Mouse (Mus musculus) bone marrow, adult 2 months (tissue): ENCODE measurements around the gene Cd300c. TPM values are rescaled to one million over a fixed set of nuclear protein-coding genes. Genes with fewer than 3 reads are reported as not detected.
"Not testable (repeated sequence)": the region's sequence is repeated elsewhere in the genome, so short reads cannot be mapped to it uniquely, and the experiment has no call there.

ENCODE experiments used
- H3K27ac ChIP-seq: fragments of 200-500 bp; 2 replicates; pipeline ENCODE4 v1.5.1; 2012; ENCODE audit warnings: low read depth, mild to moderate bottlenecking, control low read depth, inconsistent platforms, low read length; ENCODE audit not compliant: control insufficient read depth, poor library complexity, insufficient read depth
- H3K4me1 ChIP-seq: fragments of 200-500 bp; 2 replicates; pipeline ENCODE4 v1.6.1; 2011; ENCODE audit warnings: low read length; ENCODE audit not compliant: control insufficient read depth, insufficient read depth
- H3K4me3 ChIP-seq: fragments of 200-500 bp; replicated peaks from 2 replicates; pipeline ENCODE3; 2011; ENCODE audit warnings: mild to moderate bottlenecking, low read depth, low read length, control low read depth; ENCODE audit not compliant: control insufficient read depth
- CTCF ChIP-seq: fragments of 200-500 bp; IDR thresholded peaks from 2 replicates; pipeline ENCODE4 v1.5.1; 2011; ENCODE audit warnings: low read length, control low read depth; ENCODE audit not compliant: control insufficient read depth, insufficient read depth
- WGBS: fragments of 180-500 bp; shearing (Covaris S2); methylation state at CpG from one replicate; pipeline ENCODE4 v1.1.7; 2018; 5-methylcytosine and 5-hydroxymethylcytosine counted together
- polyA plus RNA-seq: library from polyadenylated mRNA; stranded (reverse); fragments of >200 nt; gene quantifications from 2 replicates; pipeline ENCODE4 v1.2.4, GENCODE M21; 2011; ENCODE audit warnings: low replicate concordance; ENCODE audit not compliant: missing spikeins, insufficient read depth, insufficient read length

The Cd300c gene
- polyA plus RNA-seq, 1 experiment = 12.7 TPM

DNA sequence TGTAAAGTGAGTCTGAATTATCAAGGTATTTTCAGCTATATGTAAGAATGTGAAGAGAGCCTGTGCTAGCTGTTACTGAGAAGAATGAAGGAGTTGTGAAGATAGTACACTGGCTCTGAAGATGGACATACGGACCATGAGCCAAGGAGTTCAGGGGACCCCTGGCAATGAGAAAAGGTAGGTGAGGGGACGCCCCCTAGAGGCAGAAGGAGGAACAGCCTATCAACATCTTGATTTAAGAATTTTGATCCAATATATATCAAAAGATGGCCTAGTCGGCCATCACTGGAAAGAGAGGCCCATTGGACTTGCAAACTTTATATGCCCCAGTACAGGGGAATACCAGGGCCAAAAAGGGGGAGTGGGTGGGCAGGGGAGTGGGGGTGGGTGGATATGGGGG is 59.4 kb downstream of the Cd300c start:
- H3K4me1 ChIP-seq = peaks cover 11% of the 10 kb centered on the region

DNA sequence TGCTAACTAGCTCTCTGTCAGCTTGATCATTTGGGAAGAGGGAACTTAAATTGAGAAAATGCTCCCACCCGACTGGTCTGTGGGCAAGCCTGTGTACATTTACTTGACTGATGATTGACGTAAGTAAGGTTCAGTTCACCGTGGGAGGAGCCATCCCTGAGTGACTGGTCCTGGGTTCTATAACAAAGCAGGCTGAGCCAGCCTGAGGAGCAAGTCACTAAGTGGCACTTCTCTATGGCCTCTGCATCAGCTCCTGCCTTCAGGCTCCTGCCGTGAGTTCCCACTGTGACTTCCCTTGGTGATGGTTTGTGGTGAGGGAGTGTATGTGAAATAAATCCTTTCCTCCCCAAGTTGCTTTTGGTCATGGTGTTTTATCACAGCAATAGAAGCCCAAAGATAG is 60.9 kb downstream of the Cd300c start:
- Histone ChIP-seq H3K4me3 (no peak overlapping the region), H3K27ac (peak overlapping the region; percentile 75), H3K4me1 (peaks cover 7% of the 10 kb centered on the region; the same call in 1 of the 2 replicates)
- 4% methylated on average over 4 of the region's 4 CpGs for WGBS
- no peak for TF ChIP-seq CTCF

More for the DNA sequence above, 59.4 kb downstream of the Cd300c start:
- H3K4me3 ChIP-seq, H3K27ac ChIP-seq: not testable (repeated sequence)
- 38% methylated on average over 3 of the region's 3 CpGs for WGBS
- peak; percentile 39; the same call in 1 of the 2 replicates for TF ChIP-seq CTCF

DNA sequence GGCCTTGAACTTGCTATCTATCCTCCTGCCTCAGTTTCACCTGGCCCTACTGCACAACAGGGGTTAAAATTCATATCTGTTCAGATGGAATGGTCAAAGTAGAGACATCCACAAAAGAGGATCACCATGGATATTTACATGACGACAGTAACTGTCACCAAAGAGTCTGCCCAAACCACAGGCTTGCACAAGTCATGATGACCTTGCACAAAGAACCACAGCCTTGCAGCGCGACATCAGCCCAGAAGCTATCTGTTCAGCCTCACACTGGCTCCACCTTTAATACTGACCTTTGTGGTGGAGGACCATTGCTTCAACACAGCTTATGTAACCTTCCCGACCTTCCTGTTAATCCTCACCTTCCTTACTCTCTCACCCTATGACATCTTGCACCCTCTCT is 61.4 kb downstream of the Cd300c start:
- no peak for TF ChIP-seq CTCF
- WGBS = 12% methylated on average over 4 of the region's 4 CpGs
- Histone ChIP-seq H3K4me1 (peaks cover 7% of the 10 kb centered on the region; the same call in 1 of the 2 replicates), H3K4me3 (no peak overlapping the region), H3K27ac (peak overlapping the region; percentile 75; the same call in 1 of the 2 replicates)

Other genes with a start within 250 kb of the Cd300c start
- gene Dnaic2, start 241.7 kb downstream of the Cd300c start, polyA plus RNA-seq = not detected in 2 replicates
- 0.84 and 6.3 TPM in 2 replicates for gene Kif19a, start 203.8 kb downstream of the Cd300c start, polyA plus RNA-seq
- not detected in 2 replicates for gene Btbd17, start 173.2 kb downstream of the Cd300c start, polyA plus RNA-seq
- gene Gpr142, start 170.2 kb downstream of the Cd300c start, polyA plus RNA-seq = not detected in 2 replicates
- gene Gprc5c, start 118.0 kb downstream of the Cd300c start, polyA plus RNA-seq = 1.1 and 1.4 TPM in 2 replicates
- 4.7 and 15.1 TPM in 2 replicates for gene Cd300a, start 79.1 kb downstream of the Cd300c start, polyA plus RNA-seq
- gene Cd300lb, start 34.8 kb downstream of the Cd300c start, polyA plus RNA-seq = 3.1 and 17.5 TPM in 2 replicates
- gene Cd300ld, start 20.8 kb upstream of the Cd300c start, polyA plus RNA-seq = 5.2 and 10.5 TPM in 2 replicates
- 5.5 and 21.7 TPM in 2 replicates for gene Cd300c2, start 32.7 kb upstream of the Cd300c start, polyA plus RNA-seq
- gene Cd300ld2, start 47.0 kb upstream of the Cd300c start, polyA plus RNA-seq = not detected in 2 replicates
- gene Cd300ld4, start 57.9 kb upstream of the Cd300c start, polyA plus RNA-seq = 1.8 TPM in 1 of 2 replicates, not detected in the other
- gene Cd300ld5, start 68.6 kb upstream of the Cd300c start, polyA plus RNA-seq = 1.8 TPM in 1 of 2 replicates, not detected in the other
- 1.8 and 3.9 TPM in 2 replicates for gene Cd300ld3, start 79.3 kb upstream of the Cd300c start, polyA plus RNA-seq
- gene Cd300e, start 93.0 kb upstream of the Cd300c start, polyA plus RNA-seq = not detected in 2 replicates
- gene Rab37, start 122.3 kb upstream of the Cd300c start, polyA plus RNA-seq = 5.3 and 11.6 TPM in 2 replicates
- 39.9 and 79.7 TPM in 2 replicates for gene Cd300lf, start 164.8 kb upstream of the Cd300c start, polyA plus RNA-seq
- gene Slc9a3r1, start 194.2 kb upstream of the Cd300c start, polyA plus RNA-seq = 21.9 and 51.0 TPM in 2 replicates
- 3.1 and 5.8 TPM in 2 replicates for gene Tmem104, start 218.3 kb upstream of the Cd300c start, polyA plus RNA-seq
- gene Nat9, start 218.7 kb upstream of the Cd300c start, polyA plus RNA-seq = 19.4 and 24.2 TPM in 2 replicates